Mouse (Mus musculus): ENCODE measurements around the gene Cnnm2.
A peak's percentile ranks its signal among the peaks of the same experiment; 100 is the strongest.

Cnnm2 gene

GRCm38 (mm10) chr19:46848381-46849268 lies 87.2 kb downstream of the Cnnm2 start:
- no peak for DNase-seq

- DNase-seq, result no peak
Measured at GRCm38 (mm10) chr19:46849443-46849997, 88.1 kb downstream of the Cnnm2 start.

- DNase-seq, result no peak
Measured at GRCm38 (mm10) chr19:46856232-46856631, 94.8 kb downstream of the Cnnm2 start.

DNA sequence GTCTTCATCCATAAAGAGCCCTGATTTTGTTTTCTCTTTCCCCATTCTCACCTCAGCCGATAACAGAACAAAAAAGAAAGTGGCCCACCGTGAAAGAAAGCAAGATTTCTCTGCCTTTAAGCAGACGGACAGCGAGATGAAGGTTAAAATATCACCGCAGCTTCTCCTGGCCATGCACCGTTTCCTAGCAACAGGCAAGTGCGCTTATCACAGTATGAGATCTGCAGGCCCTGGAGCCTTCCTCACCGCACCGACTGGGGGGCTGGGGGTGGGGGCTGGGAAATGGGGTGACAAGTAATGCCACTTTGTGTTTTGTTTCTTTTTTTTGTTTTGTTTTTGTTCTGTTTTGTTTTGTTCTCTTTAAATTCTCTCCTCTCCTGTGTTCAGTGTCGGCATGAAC lies 95.4 kb downstream of the Cnnm2 start:
- DNase-seq, result no peak

DNA sequence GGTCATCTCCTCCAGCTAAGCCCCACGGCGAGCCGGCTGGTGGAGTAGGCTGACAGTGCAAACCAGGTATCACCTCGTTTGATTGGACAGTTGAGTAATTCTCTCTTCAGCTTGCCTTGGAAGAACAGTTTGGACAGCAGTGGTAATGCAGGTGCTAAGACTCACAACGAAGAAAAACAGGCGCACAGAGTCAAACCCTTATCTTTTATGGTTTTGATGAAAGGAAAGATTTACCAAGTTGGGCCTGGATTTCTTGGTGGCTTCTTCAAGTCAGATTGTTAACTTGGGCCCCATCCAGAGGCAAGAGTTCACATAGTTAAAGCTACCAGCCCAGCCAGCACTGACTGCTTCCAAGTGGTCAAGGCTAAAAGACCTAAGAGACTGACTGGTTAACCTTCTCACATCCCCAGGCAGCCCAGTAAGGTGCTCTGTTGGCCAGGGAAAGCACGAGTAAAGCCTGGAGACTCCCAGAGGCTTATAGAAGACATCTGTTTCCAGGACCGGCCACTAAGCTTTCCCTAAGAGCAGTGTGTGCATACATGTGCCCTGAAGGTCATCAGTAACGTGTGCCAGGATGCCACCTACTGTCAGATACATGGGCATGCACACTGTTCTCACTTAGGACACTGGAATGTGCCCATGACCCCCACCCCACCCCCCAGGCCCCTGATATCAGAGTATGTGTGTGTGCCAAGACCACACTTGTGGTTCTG lies 96.0 kb downstream of the Cnnm2 start:
- no peak for DNase-seq

- no peak for DNase-seq
Measured at GRCm38 (mm10) chr19:46858200-46858599, 96.8 kb downstream of the Cnnm2 start.

- no peak for DNase-seq
Measured at GRCm38 (mm10) chr19:46862556-46862955, 101.2 kb downstream of the Cnnm2 start.

- DNase-seq, result peak; percentile 62 to 78
Measured at GRCm38 (mm10) chr19:46863236-46863927, 102.0 kb downstream of the Cnnm2 start.

GRCm38 (mm10) chr19:46864079-46864478 lies 102.7 kb downstream of the Cnnm2 start:
- DNase-seq, result no peak

- DNase-seq, result no peak
Measured at GRCm38 (mm10) chr19:46864731-46865331, 103.4 kb downstream of the Cnnm2 start.

DNA sequence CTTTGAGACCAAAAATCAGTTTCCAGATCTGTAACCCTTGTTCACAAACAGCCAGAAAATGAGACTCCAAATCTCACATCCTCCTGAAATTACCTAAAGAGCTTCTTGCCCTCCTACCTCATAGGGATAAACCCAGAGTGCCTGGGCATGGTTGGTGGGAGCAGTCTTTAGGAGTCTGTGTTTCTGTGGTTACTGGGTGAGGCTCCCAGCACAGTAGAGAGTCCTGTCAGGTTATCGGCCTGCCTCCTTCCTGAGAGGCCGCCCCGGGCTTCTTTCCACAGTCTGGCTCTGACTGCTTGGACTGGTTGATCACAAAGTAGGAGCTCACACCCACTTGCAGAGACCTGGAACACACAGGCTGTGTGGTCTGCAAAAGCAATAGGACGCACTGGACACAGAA lies 104.0 kb downstream of the Cnnm2 start:
- no peak for DNase-seq

DNA sequence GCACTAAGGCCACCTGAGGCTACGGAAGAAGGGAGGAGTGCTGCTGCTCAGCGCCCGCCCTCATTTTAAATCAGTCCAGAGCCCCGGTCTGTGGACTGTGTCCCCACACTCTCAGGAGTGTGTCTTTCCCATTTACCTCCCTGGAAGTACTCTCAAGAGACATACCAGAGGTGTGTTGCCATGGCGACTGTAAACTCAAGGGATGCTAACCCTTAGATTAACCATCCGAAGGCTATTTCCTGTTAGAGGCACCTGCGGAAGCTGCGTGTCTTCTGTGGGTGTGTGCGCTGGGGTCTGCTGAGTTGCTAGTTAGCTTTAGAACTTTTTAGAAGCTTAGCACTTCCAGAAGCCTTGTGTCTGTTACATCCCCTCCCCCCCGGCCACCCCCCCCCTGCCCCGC lies 107.7 kb downstream of the Cnnm2 start:
- DNase-seq, result no peak

- peak; percentile 87 to 90 for DNase-seq
Measured at GRCm38 (mm10) chr19:46869526-46869925, 108.1 kb downstream of the Cnnm2 start.

DNA sequence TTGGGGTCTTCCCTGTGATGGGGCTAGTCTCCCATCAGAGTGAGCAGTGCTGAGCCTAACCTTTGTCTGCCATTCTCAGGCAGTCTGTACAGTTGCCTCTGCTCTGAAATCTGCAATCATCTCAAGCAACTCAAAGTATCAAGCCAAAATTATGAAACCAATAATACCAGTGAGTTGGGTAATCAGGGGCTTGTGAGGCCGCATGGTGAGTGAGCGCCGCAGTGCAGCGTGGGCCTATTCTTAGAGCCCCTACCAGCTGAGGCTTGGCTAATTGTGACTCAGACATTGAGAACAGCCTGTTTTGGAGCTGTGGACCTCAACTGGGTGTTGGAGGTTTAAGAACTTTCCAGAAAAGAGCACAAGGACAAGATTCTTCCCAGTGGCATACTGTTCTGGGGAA lies 109.7 kb downstream of the Cnnm2 start:
- no peak for DNase-seq

GRCm38 (mm10) chr19:46871651-46872050 lies 110.3 kb downstream of the Cnnm2 start:
- no peak for DNase-seq

DNA sequence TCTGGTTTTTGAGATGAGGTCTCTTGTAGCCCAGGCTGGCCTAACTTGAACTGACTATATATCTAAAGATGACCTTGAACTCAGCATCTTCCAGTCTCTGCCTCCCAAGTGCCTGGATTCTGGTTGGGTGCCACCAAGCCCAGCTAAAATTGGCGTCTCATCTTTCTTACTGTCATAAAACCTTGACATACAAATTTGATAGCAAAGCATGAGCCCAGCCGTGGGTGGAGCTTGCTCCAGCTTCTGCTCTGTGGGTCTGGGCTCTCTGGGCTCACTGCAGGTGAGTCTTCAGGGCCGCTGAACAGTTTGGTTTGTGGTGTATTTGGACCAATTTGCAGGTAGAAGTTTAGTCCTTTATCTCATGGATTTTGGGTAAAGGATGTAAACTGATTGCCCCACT lies 112.5 kb downstream of the Cnnm2 start:
- no peak for DNase-seq

DNA sequence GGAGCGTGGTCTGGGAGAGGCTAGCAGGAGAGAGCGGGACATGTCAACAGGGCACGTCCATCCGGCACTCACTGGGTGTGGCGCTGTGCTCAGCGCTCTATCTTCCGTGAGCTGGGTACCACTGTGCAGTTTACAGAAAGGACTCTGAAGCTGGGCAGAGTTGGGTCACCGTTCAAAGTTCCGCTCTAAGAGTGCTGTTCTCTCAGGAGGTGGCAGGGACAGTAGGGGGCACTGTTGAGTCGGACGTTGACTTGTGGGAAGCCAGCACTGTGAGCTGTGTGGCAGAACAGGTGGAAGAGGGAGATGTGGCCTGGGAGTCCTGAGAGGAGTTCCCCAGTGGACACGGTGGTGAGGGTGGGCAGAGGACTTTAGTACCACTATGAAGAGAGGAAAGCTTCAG lies 114.4 kb downstream of the Cnnm2 start:
- peak; percentile 85 to 94 for DNase-seq

GRCm38 (mm10) chr19:46877886-46878285 lies 116.5 kb downstream of the Cnnm2 start:
- no peak for DNase-seq

DNA sequence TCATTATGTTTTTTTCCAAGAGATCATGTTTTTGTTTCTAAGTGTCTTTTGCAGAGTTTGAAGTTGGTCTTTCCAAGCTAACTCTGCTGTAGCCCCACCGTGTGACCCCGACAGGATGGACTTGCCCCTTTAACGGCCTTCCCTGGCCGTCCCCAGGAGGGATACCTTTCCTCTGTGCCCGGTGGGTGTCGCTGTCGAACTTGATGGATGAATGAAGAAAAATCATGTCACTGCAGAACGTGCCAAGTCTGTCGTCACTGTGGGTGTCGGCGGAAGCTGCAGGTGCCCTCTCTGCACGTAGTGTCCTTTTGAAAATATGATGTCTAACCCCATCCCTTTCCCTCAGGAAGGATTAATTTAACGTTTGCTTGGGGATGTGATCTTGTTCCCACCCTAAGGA lies 117.0 kb downstream of the Cnnm2 start:
- peak; percentile 88 to 94 for DNase-seq

- DNase-seq, result no peak
Measured at GRCm38 (mm10) chr19:46879876-46880275, 118.5 kb downstream of the Cnnm2 start.

- DNase-seq, result no peak
Measured at GRCm38 (mm10) chr19:46885365-46885764, 124.0 kb downstream of the Cnnm2 start.

DNA sequence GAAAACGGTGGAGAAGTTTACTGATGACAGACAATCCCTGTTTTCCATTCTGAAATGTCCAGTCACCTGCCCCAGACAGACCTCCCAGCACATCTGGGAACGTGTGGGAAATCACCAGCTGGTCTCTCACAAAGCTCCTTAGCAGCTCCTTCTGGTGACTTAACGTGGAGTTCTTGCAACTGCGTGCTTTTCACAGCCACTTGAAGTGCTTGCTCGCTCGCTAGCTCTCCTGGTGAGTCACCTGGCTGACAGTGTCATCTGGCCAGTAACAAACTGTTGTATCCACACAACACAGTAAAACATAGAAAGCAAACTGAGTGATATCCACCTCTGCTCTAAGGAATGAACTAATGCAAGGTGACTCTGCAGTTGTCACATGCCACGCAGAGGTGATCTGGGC lies 125.4 kb downstream of the Cnnm2 start:
- DNase-seq, result no peak
